Mouse (Mus musculus) liver, embryonic 15.5 days (tissue): Measurements from ENCODE around the gene Rcor2. TPM values are rescaled to one million over a fixed set of nuclear protein-coding genes. Genes with fewer than 3 reads are reported as not detected.

Experiments used
- ATAC-seq: fragments of 200-750 bp; cut with Nextera tagmentation; 2 replicates; pipeline ENCODE4 v1.8.0; 2017; ENCODE audit warnings: moderate number of reproducible peaks, mild to moderate bottlenecking, moderate library complexity; ENCODE audit not compliant: insufficient read depth
- H3K27ac ChIP-seq: fragments of 300-500 bp; sonication (generic); replicated peaks from 2 replicates; pipeline ENCODE4 v1.5.1; 2015; ENCODE audit warnings: mild to moderate bottlenecking, inconsistent platforms
- H3K27me3 ChIP-seq: fragments of 300-500 bp; sonication (generic); 2 replicates; pipeline ENCODE4 v1.6.1; 2015; ENCODE audit warnings: mild to moderate bottlenecking, inconsistent platforms
- H3K36me3 ChIP-seq: fragments of 300-500 bp; sonication (generic); replicated peaks from 2 replicates; pipeline ENCODE4 v1.6.1; 2015; ENCODE audit warnings: moderate library complexity, mild to moderate bottlenecking, inconsistent platforms
- H3K4me1 ChIP-seq: fragments of 300-500 bp; sonication (generic); replicated peaks from 2 replicates; pipeline ENCODE4 v1.6.1; 2015; ENCODE audit warnings: inconsistent platforms
- H3K4me2 ChIP-seq: fragments of 300-500 bp; sonication (generic); 2 replicates; pipeline ENCODE4 v1.6.1; 2015; ENCODE audit warnings: moderate library complexity, mild to moderate bottlenecking, inconsistent platforms
- H3K4me3 ChIP-seq: fragments of 300-500 bp; sonication (generic); replicated peaks from 2 replicates; pipeline ENCODE4 v1.5.1; 2015; ENCODE audit warnings: mild to moderate bottlenecking, inconsistent platforms
- H3K9ac ChIP-seq: fragments of 300-500 bp; sonication (generic); 2 replicates; pipeline ENCODE4 v1.6.1; 2015; ENCODE audit warnings: moderate library complexity, mild to moderate bottlenecking, inconsistent platforms
- H3K9me3 ChIP-seq: fragments of 300-500 bp; sonication (generic); replicated peaks from 2 replicates; pipeline ENCODE4 v1.6.1; 2016; ENCODE audit warnings: inconsistent platforms
- WGBS: fragments of 180-500 bp; shearing (Covaris S2); methylation state at CpG from one replicate; pipeline ENCODE4 v1.1.7; 2015; ENCODE audit warnings: mixed read lengths; ENCODE audit not compliant: insufficient replicate concordance; 5-methylcytosine and 5-hydroxymethylcytosine counted together
- polyA plus RNA-seq: library from polyadenylated mRNA; unstranded; fragments of >200 nt; fragmentation: Nextera tagmentation; extraction: Ambion mirVana; gene quantifications from 2 replicates; pipeline ENCODE4 v1.2.1, GENCODE M21; 2015

Rcor2 gene
- polyA plus RNA-seq, 1 experiment from 2014 or later: 1.3 TPM

DNA sequence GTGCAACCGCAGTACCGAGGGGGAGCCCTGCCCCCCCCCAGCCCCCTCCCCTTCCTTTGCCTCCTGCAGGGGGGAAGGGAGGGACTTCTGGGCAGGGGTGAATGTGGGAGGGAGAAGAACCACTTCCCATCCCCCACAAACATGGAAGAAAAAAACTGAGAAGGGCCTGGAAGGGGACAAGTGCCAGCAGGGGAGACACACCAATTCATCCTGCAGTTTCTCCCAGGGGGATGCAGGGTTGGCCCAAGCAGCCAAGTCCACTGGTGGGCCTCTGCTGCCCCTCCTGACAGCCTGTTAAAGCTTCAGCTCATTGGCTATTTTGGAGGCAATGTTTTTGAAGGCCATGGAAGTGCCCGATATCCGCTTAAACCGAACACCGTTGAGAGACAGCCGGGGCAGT lies 9.7 kb downstream of the Rcor2 start:
- H3K27ac ChIP-seq: no peak overlapping the region
- H3K27me3 ChIP-seq: no peaks in the 10 kb centered on the region
- no peak overlapping the region for H3K9ac ChIP-seq
- no peak overlapping the region for H3K4me3 ChIP-seq
- no peaks in the 10 kb centered on the region for H3K9me3 ChIP-seq
- H3K4me1 ChIP-seq: no peaks in the 10 kb centered on the region; the same call in 1 of the 2 replicates
- WGBS: 90% methylated on average over 7 of the region's 7 CpGs
- no peak overlapping the region for H3K4me2 ChIP-seq
- peaks cover 65% of the 10 kb centered on the region for H3K36me3 ChIP-seq
- no peak for ATAC-seq

DNA sequence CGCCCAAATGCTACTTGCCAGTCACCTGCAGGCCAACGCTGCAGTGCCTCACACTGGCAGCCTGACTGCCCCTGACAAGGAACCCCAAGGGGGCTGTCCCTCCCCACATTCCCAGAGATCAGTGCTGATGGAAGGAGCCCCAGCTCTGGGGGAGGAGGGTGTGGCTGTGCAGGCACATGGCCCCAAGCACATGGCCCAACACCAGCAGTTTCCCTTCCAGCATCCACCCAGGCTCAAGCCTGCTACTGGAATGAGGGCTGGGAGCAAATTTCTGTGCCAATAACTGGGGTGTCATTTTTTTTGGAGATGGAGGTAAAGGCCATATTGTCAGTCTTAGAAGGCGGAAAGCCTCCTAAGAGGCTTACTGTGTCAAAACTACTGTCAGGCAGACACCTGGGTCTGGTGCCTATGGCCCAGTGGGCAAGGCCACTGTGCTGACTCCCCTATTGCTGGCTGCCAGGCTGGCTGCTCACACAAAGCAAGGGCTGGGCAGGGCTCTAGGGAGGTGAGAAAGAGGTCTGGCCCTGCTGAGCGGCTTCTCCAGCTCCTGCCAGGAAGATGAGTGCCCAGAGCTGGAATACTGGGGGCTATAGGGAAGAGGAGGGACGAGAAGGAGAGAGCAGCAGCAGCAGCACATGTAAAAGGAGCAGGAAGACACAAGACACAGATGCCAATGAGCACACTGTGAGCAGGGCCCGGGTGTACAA lies 11.2 kb downstream of the Rcor2 start:
- Histone ChIP-seq H3K9ac (no peak overlapping the region), H3K4me3 (no peak overlapping the region), H3K9me3 (no peaks in the 10 kb centered on the region), H3K36me3 (peaks cover 81% of the 10 kb centered on the region), H3K4me1 (no peaks in the 10 kb centered on the region; the same call in 1 of the 2 replicates), H3K27me3 (no peaks in the 10 kb centered on the region), H3K27ac (no peak overlapping the region), H3K4me2 (no peak overlapping the region)
- 78% methylated on average over 6 of the region's 6 CpGs for WGBS
- ATAC-seq: no peak

GRCm38 (mm10) chr19:7279114-7279513 lies 12.0 kb downstream of the Rcor2 start:
- Histone ChIP-seq H3K9me3 (no peaks in the 10 kb centered on the region), H3K4me1 (no peaks in the 10 kb centered on the region; the same call in 1 of the 2 replicates), H3K27ac (no peak overlapping the region), H3K9ac (no peak overlapping the region), H3K36me3 (peaks cover 83% of the 10 kb centered on the region), H3K4me3 (no peak overlapping the region), H3K27me3 (no peaks in the 10 kb centered on the region), H3K4me2 (no peak overlapping the region)
- WGBS: 55% methylated on average over 6 of the region's 6 CpGs
- ATAC-seq: no peak

GRCm38 (mm10) chr19:7280557-7281330 lies 13.6 kb downstream of the Rcor2 start:
- Histone ChIP-seq H3K4me3 (no peak overlapping the region), H3K9me3 (no peaks in the 10 kb centered on the region), H3K4me2 (no peak overlapping the region), H3K9ac (no peak overlapping the region), H3K27ac (no peak overlapping the region), H3K4me1 (no peaks in the 10 kb centered on the region; the same call in 1 of the 2 replicates), H3K27me3 (no peaks in the 10 kb centered on the region), H3K36me3 (peaks cover 99% of the 10 kb centered on the region)
- WGBS: 88% methylated on average over 18 of the region's 18 CpGs
- ATAC-seq: no peak

GRCm38 (mm10) chr19:7286563-7287315 lies 19.6 kb downstream of the Rcor2 start:
- Histone ChIP-seq H3K27me3 (no peaks in the 10 kb centered on the region), H3K4me3 (no peak overlapping the region), H3K4me2 (no peak overlapping the region), H3K27ac (no peak overlapping the region), H3K9ac (no peak overlapping the region), H3K4me1 (peaks cover 17% of the 10 kb centered on the region), H3K36me3 (peaks cover 88% of the 10 kb centered on the region), H3K9me3 (no peaks in the 10 kb centered on the region)
- 74% methylated on average over 12 of the region's 12 CpGs for WGBS
- no peak for ATAC-seq

DNA sequence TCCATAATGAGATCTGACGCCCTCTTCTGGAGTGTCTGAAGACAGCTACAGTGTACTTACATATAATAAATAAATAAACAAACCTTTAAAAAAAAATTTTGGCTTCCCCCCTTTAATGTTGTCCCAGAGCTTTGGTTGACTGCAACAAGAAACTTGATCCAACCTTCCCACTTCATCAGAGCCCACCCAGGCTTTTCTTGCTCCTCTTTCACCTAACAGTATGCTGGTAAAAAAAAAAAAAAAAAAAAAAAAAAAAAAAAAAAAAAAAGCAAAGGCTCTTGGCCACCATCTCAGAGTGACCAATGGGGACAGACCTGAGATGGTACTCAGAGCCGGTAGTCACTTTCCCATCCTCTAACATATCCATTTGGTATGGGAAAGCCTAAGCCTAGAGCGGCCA lies 21.2 kb downstream of the Rcor2 start:
- Histone ChIP-seq H3K4me1 (peaks cover 31% of the 10 kb centered on the region), H3K9me3 (no peaks in the 10 kb centered on the region), H3K4me3 (no peak overlapping the region), H3K36me3 (peaks cover 72% of the 10 kb centered on the region), H3K27me3 (no peaks in the 10 kb centered on the region), H3K27ac (no peak overlapping the region), H3K9ac (no peak overlapping the region), H3K4me2 (no peak overlapping the region)
- no peak for ATAC-seq
- WGBS: 70% methylated on average over 3 of the region's 3 CpGs

- no peaks in the 10 kb centered on the region for H3K27me3 ChIP-seq
- no peaks in the 10 kb centered on the region for H3K9me3 ChIP-seq
- H3K4me1 ChIP-seq: peaks cover 46% of the 10 kb centered on the region
- H3K4me2 ChIP-seq: no peak overlapping the region
- WGBS: 25% methylated on average over 2 of the region's 2 CpGs
- no peak overlapping the region for H3K27ac ChIP-seq
- ATAC-seq: no peak
- no peak overlapping the region for H3K9ac ChIP-seq
- peaks cover 57% of the 10 kb centered on the region for H3K36me3 ChIP-seq
- H3K4me3 ChIP-seq: no peak overlapping the region
These were observed 22.6 kb downstream of the Rcor2 start for GRCm38 (mm10) chr19:7289767-7290166.

- no peak overlapping the region for H3K9ac ChIP-seq
- H3K4me2 ChIP-seq: no peak overlapping the region
- no peak overlapping the region for H3K4me3 ChIP-seq
- 69% methylated on average over 7 of the region's 7 CpGs for WGBS
- H3K27me3 ChIP-seq: no peaks in the 10 kb centered on the region
- peaks cover 70% of the 10 kb centered on the region for H3K4me1 ChIP-seq
- peaks cover 34% of the 10 kb centered on the region for H3K36me3 ChIP-seq
- H3K9me3 ChIP-seq: no peaks in the 10 kb centered on the region
- no peak overlapping the region for H3K27ac ChIP-seq
- ATAC-seq: no peak
These were observed 25.0 kb downstream of the Rcor2 start for GRCm38 (mm10) chr19:7291958-7292709.

GRCm38 (mm10) chr19:7294098-7294876 lies 27.2 kb downstream of the Rcor2 start:
- 31% methylated on average over 8 of the region's 8 CpGs for WGBS
- peak overlapping the region; percentile 79 for H3K4me2 ChIP-seq
- ATAC-seq: 0 out of 2 replicates have a peak, but pooled peaks have one; percentile 10
- H3K36me3 ChIP-seq: peaks cover 20% of the 10 kb centered on the region
- no peaks in the 10 kb centered on the region for H3K9me3 ChIP-seq
- peak overlapping the region; percentile 57 for H3K4me3 ChIP-seq
- peak overlapping the region; percentile 88 for H3K27ac ChIP-seq
- peaks cover 90% of the 10 kb centered on the region for H3K4me1 ChIP-seq
- H3K27me3 ChIP-seq: no peaks in the 10 kb centered on the region
- peak overlapping the region; percentile 53 for H3K9ac ChIP-seq

GRCm38 (mm10) chr19:7295071-7295658 lies 28.0 kb downstream of the Rcor2 start:
- H3K9me3 ChIP-seq: no peaks in the 10 kb centered on the region
- peaks cover 90% of the 10 kb centered on the region for H3K4me1 ChIP-seq
- ATAC-seq: peak; percentile 91
- peak overlapping the region; percentile 53 for H3K9ac ChIP-seq
- peaks cover 14% of the 10 kb centered on the region for H3K36me3 ChIP-seq
- H3K4me3 ChIP-seq: peak overlapping the region; percentile 57
- 10% methylated on average over 15 of the region's 15 CpGs for WGBS
- H3K27ac ChIP-seq: peak overlapping the region; percentile 88
- no peaks in the 10 kb centered on the region for H3K27me3 ChIP-seq
- peak overlapping the region; percentile 79 for H3K4me2 ChIP-seq
